Mouse (Mus musculus) liver, embryonic 13.5 days (tissue): ENCODE measurements around the gene Arhgap29. TPM values are rescaled to one million over a fixed set of nuclear protein-coding genes. Genes with fewer than 3 reads are reported as not detected.

Experiments
- ATAC-seq: fragments of 200-750 bp; cut with Nextera tagmentation; 2 replicates; pipeline ENCODE4 v1.8.0; 2017; ENCODE audit warnings: low read depth, mild to moderate bottlenecking, moderate number of reproducible peaks, moderate library complexity
- DNase-seq: peaks from one replicate; pipeline ENCODE4 v3.0.0; 2022
- H3K27ac ChIP-seq: fragments of 300-500 bp; sonication (generic); 2 replicates; pipeline ENCODE4 v1.5.1; 2015; ENCODE audit warnings: moderate library complexity, mild to moderate bottlenecking, inconsistent platforms
- H3K27me3 ChIP-seq: fragments of 300-500 bp; sonication (generic); 2 replicates; pipeline ENCODE4 v1.6.1; 2015; ENCODE audit warnings: mild to moderate bottlenecking, inconsistent platforms
- H3K36me3 ChIP-seq: fragments of 300-500 bp; sonication (generic); 2 replicates; pipeline ENCODE4 v1.6.1; 2015; ENCODE audit warnings: mild to moderate bottlenecking, inconsistent platforms
- H3K4me1 ChIP-seq: fragments of 300-500 bp; sonication (generic); replicated peaks from 2 replicates; pipeline ENCODE4 v1.6.1; 2015; ENCODE audit warnings: inconsistent platforms
- H3K4me2 ChIP-seq: fragments of 300-500 bp; sonication (generic); 2 replicates; pipeline ENCODE4 v1.6.1; 2015; ENCODE audit warnings: inconsistent platforms, mild to moderate bottlenecking, moderate library complexity
- H3K4me3 ChIP-seq: fragments of 300-500 bp; sonication (generic); replicated peaks from 2 replicates; pipeline ENCODE4 v1.5.1; 2015; ENCODE audit warnings: mild to moderate bottlenecking, inconsistent platforms
- H3K9ac ChIP-seq: fragments of 300-500 bp; sonication (generic); 2 replicates; pipeline ENCODE4 v1.6.1; 2015; ENCODE audit warnings: mild to moderate bottlenecking, inconsistent platforms
- H3K9me3 ChIP-seq: fragments of 300-500 bp; sonication (generic); replicated peaks from 2 replicates; pipeline ENCODE4 v1.6.1; 2016; ENCODE audit warnings: inconsistent platforms
- WGBS: fragments of 180-500 bp; shearing (Covaris S2); methylation state at CpG from one replicate; pipeline ENCODE4 v1.1.7; 2015; ENCODE audit not compliant: insufficient replicate concordance; 5-methylcytosine and 5-hydroxymethylcytosine counted together
- polyA plus RNA-seq: library from polyadenylated mRNA; unstranded; fragments of >200 nt; fragmentation: Nextera tagmentation; extraction: Ambion mirVana; gene quantifications from 2 replicates; pipeline ENCODE4 v1.2.1, GENCODE M21; 2015

The Arhgap29 gene
- polyA plus RNA-seq, 1 experiment from 2014 or later: 5.2 TPM

GRCm38 (mm10) chr3:121917658-121918057 is 34.7 kb upstream of the Arhgap29 start:
- ATAC-seq: no peak
- Histone ChIP-seq H3K4me2 (no peak overlapping the region; the same call in 1 of the 2 replicates), H3K27ac (no peak overlapping the region)

GRCm38 (mm10) chr3:121919961-121920360 is 32.4 kb upstream of the Arhgap29 start:
- Histone ChIP-seq H3K4me3 (no peak overlapping the region), H3K9me3 (no peaks in the 10 kb centered on the region), H3K27me3 (no peaks in the 10 kb centered on the region), H3K9ac (no peak overlapping the region), H3K27ac (no peak overlapping the region), H3K4me1 (peaks cover 26% of the 10 kb centered on the region), H3K36me3 (no peaks in the 10 kb centered on the region), H3K4me2 (no peak overlapping the region)
- ATAC-seq (no peak), DNase-seq (no peak)
- whole genome bisulfite sequencing: 79% methylated on average over 5 of the region's 5 CpGs

More at GRCm38 (mm10) chr3:121917658-121918057, 34.7 kb upstream of the Arhgap29 start:
- Histone ChIP-seq H3K9me3 (no peaks in the 10 kb centered on the region), H3K4me1 (peaks cover 26% of the 10 kb centered on the region), H3K4me3 (no peak overlapping the region), H3K27me3 (no peaks in the 10 kb centered on the region), H3K36me3 (no peaks in the 10 kb centered on the region), H3K9ac (no peak overlapping the region)
- DNase-seq: no peak
- WGBS: 66% methylated on average over 7 of the region's 7 CpGs

GRCm38 (mm10) chr3:121920769-121921168 is 31.6 kb upstream of the Arhgap29 start:
- no peaks in the 10 kb centered on the region for H3K27me3 ChIP-seq
- 61% methylated on average over 3 of the region's 3 CpGs for WGBS
- no peak overlapping the region for H3K27ac ChIP-seq
- ATAC-seq (no peak), DNase-seq (no peak)
- H3K9me3 ChIP-seq: no peaks in the 10 kb centered on the region
- H3K36me3 ChIP-seq: no peaks in the 10 kb centered on the region
- no peak overlapping the region for H3K4me2 ChIP-seq
- H3K4me1 ChIP-seq: peaks cover 26% of the 10 kb centered on the region
- H3K4me3 ChIP-seq: no peak overlapping the region
- H3K9ac ChIP-seq: no peak overlapping the region

GRCm38 (mm10) chr3:121924768-121925486 is 27.4 kb upstream of the Arhgap29 start:
- Histone ChIP-seq H3K4me3 (no peak overlapping the region), H3K9me3 (no peaks in the 10 kb centered on the region), H3K4me1 (no peaks in the 10 kb centered on the region), H3K9ac (no peak overlapping the region), H3K27ac (no peak overlapping the region), H3K4me2 (no peak overlapping the region), H3K27me3 (no peaks in the 10 kb centered on the region), H3K36me3 (no peaks in the 10 kb centered on the region)
- no peak for DNase-seq
- ATAC-seq: no peak
- 64% methylated on average over 11 of the region's 11 CpGs for WGBS

GRCm38 (mm10) chr3:121927601-121928000 is 24.7 kb upstream of the Arhgap29 start:
- no peak for DNase-seq
- Histone ChIP-seq H3K9ac (no peak overlapping the region), H3K4me1 (no peaks in the 10 kb centered on the region), H3K36me3 (no peaks in the 10 kb centered on the region), H3K27me3 (no peaks in the 10 kb centered on the region), H3K27ac (no peak overlapping the region), H3K9me3 (no peaks in the 10 kb centered on the region), H3K4me2 (no peak overlapping the region), H3K4me3 (no peak overlapping the region)
- 65% methylated on average over 3 of the region's 3 CpGs for WGBS
- ATAC-seq: no peak

GRCm38 (mm10) chr3:121932815-121933214 is 19.5 kb upstream of the Arhgap29 start:
- Histone ChIP-seq H3K4me3 (no peak overlapping the region), H3K9ac (no peak overlapping the region), H3K4me2 (no peak overlapping the region), H3K27ac (no peak overlapping the region), H3K36me3 (no peaks in the 10 kb centered on the region), H3K27me3 (no peaks in the 10 kb centered on the region), H3K9me3 (no peaks in the 10 kb centered on the region), H3K4me1 (no peaks in the 10 kb centered on the region)
- no peak for ATAC-seq
- 62% methylated on average over 4 of the region's 4 CpGs for WGBS
- DNase-seq: no peak

- peaks cover 13% of the 10 kb centered on the region for H3K4me1 ChIP-seq
- H3K4me2 ChIP-seq: no peak overlapping the region
- H3K27ac ChIP-seq: no peak overlapping the region
- 65% methylated on average over 2 of the region's 2 CpGs for WGBS
- H3K36me3 ChIP-seq: no peaks in the 10 kb centered on the region
- no peak overlapping the region for H3K4me3 ChIP-seq
- ATAC-seq (no peak), DNase-seq (no peak)
- H3K9me3 ChIP-seq: no peaks in the 10 kb centered on the region
- H3K9ac ChIP-seq: no peak overlapping the region
- no peaks in the 10 kb centered on the region for H3K27me3 ChIP-seq
Observed at GRCm38 (mm10) chr3:121936241-121936640, 16.1 kb upstream of the Arhgap29 start.

- H3K4me2 ChIP-seq: no peak overlapping the region
- H3K27me3 ChIP-seq: no peaks in the 10 kb centered on the region
- H3K27ac ChIP-seq: no peak overlapping the region
- H3K36me3 ChIP-seq: no peaks in the 10 kb centered on the region
- ATAC-seq (no peak), DNase-seq (no peak)
- H3K9me3 ChIP-seq: no peaks in the 10 kb centered on the region
- H3K4me3 ChIP-seq: no peak overlapping the region
- 82% methylated on average over 6 of the region's 6 CpGs for WGBS
- H3K4me1 ChIP-seq: peaks cover 13% of the 10 kb centered on the region
- no peak overlapping the region for H3K9ac ChIP-seq
Observed at GRCm38 (mm10) chr3:121937036-121937435, 15.3 kb upstream of the Arhgap29 start.

DNA sequence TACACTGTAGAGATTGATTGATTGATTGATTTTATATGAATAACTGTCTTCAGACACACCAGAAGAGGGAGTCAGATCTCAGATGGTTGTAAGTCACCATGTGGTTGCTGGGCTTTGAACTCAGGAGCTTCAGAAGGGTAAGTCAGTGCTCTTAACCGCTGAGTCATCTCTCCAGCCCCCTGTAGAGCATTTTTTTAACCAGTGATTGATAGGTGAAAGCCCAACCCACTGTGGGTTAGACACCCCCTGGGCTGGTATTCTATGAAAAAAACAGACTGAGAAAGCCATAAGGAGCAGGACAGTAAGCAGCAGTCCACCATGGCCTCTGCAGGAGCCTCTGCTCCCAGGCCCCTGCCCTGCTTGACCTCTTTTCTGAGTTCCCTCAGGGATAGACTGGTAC is 12.7 kb upstream of the Arhgap29 start:
- DNase-seq (no peak), ATAC-seq (peak; percentile 36)
- Histone ChIP-seq H3K9ac (no peak overlapping the region), H3K4me2 (no peak overlapping the region), H3K4me1 (peaks cover 13% of the 10 kb centered on the region), H3K27me3 (no peaks in the 10 kb centered on the region), H3K27ac (no peak overlapping the region), H3K4me3 (no peak overlapping the region), H3K9me3 (no peaks in the 10 kb centered on the region), H3K36me3 (no peaks in the 10 kb centered on the region)
- WGBS: 66% methylated on average over 1 of the region's 1 CpGs

DNA sequence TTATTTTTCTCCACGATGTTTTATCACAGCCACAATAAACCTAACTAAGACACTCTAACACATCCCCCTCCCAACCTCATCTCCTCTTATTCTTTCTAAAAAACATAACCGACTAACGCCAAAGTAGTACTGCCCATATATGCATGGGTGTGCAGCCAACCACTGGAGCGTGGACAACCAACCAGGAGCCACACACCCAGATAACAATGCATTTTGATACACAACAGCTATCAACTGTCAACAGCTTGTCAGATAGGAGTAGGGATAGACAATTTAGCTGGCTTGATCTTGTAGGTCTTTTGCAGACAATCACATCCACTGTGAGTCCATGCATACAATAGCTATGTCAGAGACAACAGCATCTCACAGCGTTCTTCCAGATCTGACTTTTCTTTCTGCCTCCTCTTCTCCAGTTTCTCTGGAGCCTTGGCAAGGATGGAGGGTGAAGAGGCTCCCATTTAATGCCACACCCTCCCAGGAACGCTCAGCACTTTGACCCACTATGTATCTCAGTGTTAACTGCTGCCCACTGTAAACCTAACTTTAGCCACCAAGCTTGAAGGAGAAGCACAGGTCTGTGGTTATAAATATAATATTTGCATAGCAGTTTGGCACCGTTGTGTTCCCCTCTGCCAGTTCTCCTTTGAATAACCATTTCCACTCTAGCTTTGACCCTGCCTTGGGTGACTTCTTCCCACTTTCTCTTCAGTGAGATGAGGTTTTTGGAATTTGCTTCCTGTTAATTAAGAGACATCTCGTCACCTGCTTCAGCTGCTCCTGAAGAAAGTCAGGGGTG is 12.0 kb upstream of the Arhgap29 start:
- Histone ChIP-seq H3K4me1 (peaks cover 13% of the 10 kb centered on the region), H3K9ac (no peak overlapping the region), H3K9me3 (no peaks in the 10 kb centered on the region), H3K4me3 (no peak overlapping the region), H3K27ac (no peak overlapping the region), H3K4me2 (no peak overlapping the region), H3K27me3 (no peaks in the 10 kb centered on the region), H3K36me3 (no peaks in the 10 kb centered on the region)
- DNase-seq (no peak), ATAC-seq (peak; percentile 85)
- WGBS: 47% methylated on average over 8 of the region's 8 CpGs

- Histone ChIP-seq H3K4me2 (no peak overlapping the region), H3K9ac (no peak overlapping the region), H3K4me1 (peaks cover 13% of the 10 kb centered on the region), H3K36me3 (no peaks in the 10 kb centered on the region), H3K27ac (no peak overlapping the region), H3K9me3 (no peaks in the 10 kb centered on the region), H3K27me3 (no peaks in the 10 kb centered on the region), H3K4me3 (no peak overlapping the region)
- 77% methylated on average over 11 of the region's 11 CpGs for WGBS
- DNase-seq: no peak
- no peak for ATAC-seq
Observed at GRCm38 (mm10) chr3:121941204-121941745, 11.1 kb upstream of the Arhgap29 start.
